ENCODE assay signal across 8 mouse cellular contexts in the genomic region with DNA sequence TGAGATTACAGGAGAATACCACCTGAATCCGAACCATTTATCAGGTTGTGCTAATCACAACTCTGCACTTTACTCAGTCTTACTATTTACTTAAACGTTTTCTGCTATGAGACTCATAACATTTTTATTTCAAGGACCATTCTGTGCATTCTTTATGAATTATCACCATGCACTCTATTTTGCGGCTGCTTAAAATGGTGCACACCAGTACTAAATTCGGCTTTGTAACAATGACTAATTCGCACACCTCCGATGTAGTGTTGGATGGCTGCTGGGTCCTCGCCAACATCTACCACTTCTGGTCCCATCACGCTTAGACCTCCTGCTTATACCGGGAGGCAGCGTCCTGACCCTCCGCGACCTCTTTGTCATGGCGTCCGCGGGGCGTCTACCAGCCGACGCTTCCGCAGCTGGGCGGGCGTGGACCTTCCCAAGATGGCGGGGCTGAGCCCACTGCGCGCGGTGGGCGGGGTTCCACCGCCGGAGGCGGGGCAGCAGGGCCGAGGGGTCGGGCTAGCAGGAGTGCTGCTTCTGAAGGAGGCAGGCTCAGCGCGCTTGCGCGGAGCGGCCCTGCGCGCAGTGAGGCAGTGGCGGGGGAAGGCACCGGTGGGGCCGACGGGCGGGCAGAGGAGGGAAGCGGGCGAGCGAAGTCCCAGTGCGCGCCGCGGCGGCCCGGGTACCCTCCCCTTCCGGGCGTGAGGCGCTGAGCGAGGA. TPM values are rescaled to one million over a fixed set of nuclear protein-coding genes. Genes with fewer than 3 reads are reported as not detected.
DNase-seq lines count a peak whose midpoint lies in the region; ATAC-seq lines count a peak whose summit lies in the region.

TSS of gene Ube2g1 (plus strand) at position 590 of the 714 bp plus-strand sequence.

- H3K9ac ChIP-seq in kidney, embryonic 15.5 days, result peak within 1 kb of the TSS; percentile 95

- peak; percentile 99 for DNase-seq in B cell, adult 2 months
- peak; percentile 99 for DNase-seq in brain, adult 2 months (ENCODE audit: low read depth, low spot score)
- DNase-seq in heart, embryonic 10.5 days (ENCODE audit: low spot score), result peak; percentile 99
- DNase-seq in liver, result peak; percentile 99
- DNase-seq in spleen, postnatal 4 days (ENCODE audit: low spot score in 2 of 2), result peak; percentile 98

- ATAC-seq in erythroblast, adult 5-6 weeks (replicated peaks; ENCODE audit: low FRiP score, poor library complexity, severe bottlenecking), result peak; percentile 96
- ATAC-seq in kidney, embryonic 15.5 days (replicated peaks; ENCODE audit: low FRiP score), result peak; percentile 94
- ATAC-seq in monocyte, adult 5-6 weeks (replicated peaks; ENCODE audit: insufficient number of reproducible peaks, low FRiP score, low TSS enrichment, poor library complexity, severe bottlenecking), result peak; percentile 89

- 2% methylated on average over 42 of the region's 56 CpGs for WGBS in heart, embryonic 10.5 days
- 2% methylated on average over 49 of the region's 56 CpGs for WGBS in kidney, embryonic 15.5 days

- peak within 1 kb of the TSS; percentile 98 for H3K4me3 ChIP-seq in heart, embryonic 10.5 days
- peak within 1 kb of the TSS; percentile 99 for H3K4me3 ChIP-seq in kidney, embryonic 15.5 days (replicated peaks)

- peaks cover 12% of the 10 kb centered on the region for H3K4me1 ChIP-seq in heart, embryonic 10.5 days
- H3K4me1 ChIP-seq in kidney, embryonic 15.5 days, result peaks cover 8% of the 10 kb centered on the region

- no peaks in the 10 kb centered on the region for H3K27me3 ChIP-seq in heart, embryonic 10.5 days (ENCODE audit: insufficient read depth, poor library complexity, severe bottlenecking)
- H3K27me3 ChIP-seq in kidney, embryonic 15.5 days, result no peaks in the 10 kb centered on the region

- H3K27ac ChIP-seq in heart, embryonic 10.5 days, result peak within 1 kb of the TSS; percentile 99
- peak within 1 kb of the TSS; percentile 99 for H3K27ac ChIP-seq in kidney, embryonic 15.5 days

- H3K9me3 ChIP-seq in heart, embryonic 10.5 days, result no peaks in the 10 kb centered on the region
- no peaks in the 10 kb centered on the region for H3K9me3 ChIP-seq in kidney, embryonic 15.5 days (replicated peaks)

- peak within 1 kb of the TSS; percentile 68 for H3K4me2 ChIP-seq in kidney, embryonic 15.5 days

- no peaks in the 10 kb centered on the region for H3K36me3 ChIP-seq in heart, embryonic 10.5 days
- no peaks in the 10 kb centered on the region for H3K36me3 ChIP-seq in kidney, embryonic 15.5 days

RNA-seq across cellular contexts. Expression of gene Ube2g1, which starts in this region (rescaled TPM):
- total RNA-seq in erythroblast, adult 5-6 weeks (2015; ENCODE audit: low replicate concordance), result 10.0 and 16.3 TPM in 2 replicates
- total RNA-seq in erythroblast, adult 5-6 weeks (2017; ENCODE audit: low replicate concordance), result 9.4 and 9.8 TPM in 2 replicates
- 61.6 and 70.1 TPM in 2 replicates for polyA plus RNA-seq in heart, embryonic 10.5 days (2016; fragmentation: Nextera tagmentation; extraction: Ambion mirVana)
- 69.8 and 74.6 TPM in 2 replicates for polyA plus RNA-seq in kidney, embryonic 15.5 days (2015; fragmentation: Nextera tagmentation; extraction: Ambion mirVana)
- 34.8 to 48.5 TPM (median 44.5 TPM) in 3 replicates for total RNA-seq in monocyte, adult 5-6 weeks (2017)

Comparison
In these comparisons a context has a peak if more than half of its experiments do, and no peak if none do; other contexts are left out.
1. Peak in every context shown above with its lines: DNase-seq, ATAC-seq, H3K4me3 ChIP-seq and H3K27ac ChIP-seq.